Mouse (Mus musculus): Measurements from ENCODE around the gene Rprd1b. TPM values are rescaled to one million over a fixed set of nuclear protein-coding genes. Genes with fewer than 3 reads are reported as not detected.

Rprd1b gene
- 10 to 100 TPM; 19.4 to 23.4 (median 21.2) TPM for polyA plus RNA-seq (2017; shearing (Covaris generic))

DNA sequence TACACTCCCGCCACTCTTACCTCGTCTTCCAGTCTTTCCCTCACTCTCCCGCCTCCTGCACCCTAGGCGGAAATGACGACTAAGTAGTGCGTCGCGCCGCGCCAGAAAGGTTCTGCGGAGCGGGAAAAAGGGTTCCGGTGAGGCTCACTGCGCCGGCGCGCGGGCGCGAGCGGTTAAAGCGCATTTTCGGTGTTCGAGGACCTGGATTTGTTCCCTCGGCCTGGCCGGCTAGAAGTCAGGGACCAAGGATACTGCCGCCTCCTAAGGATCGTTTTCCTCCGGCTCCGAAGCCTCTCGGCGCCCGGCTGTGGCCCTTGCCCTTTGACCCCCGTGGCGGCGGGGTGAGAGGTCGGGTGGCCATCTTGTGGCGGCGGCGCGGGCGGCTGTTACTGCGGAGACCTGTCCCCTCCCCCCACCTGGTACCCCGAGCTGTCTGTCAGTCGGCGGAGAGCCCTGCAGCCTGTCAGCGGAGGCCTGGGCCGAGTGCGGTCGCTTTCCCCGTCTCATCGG lies at the start of gene Rprd1b, which contains the start of gene Tti1:
Gene Rprd1b, plus strand, starts transcription at position 144 of the 510 bp plus-strand sequence.
Gene Tti1, minus strand, starts transcription at position 80 of the 510 bp plus-strand sequence.
- ATAC-seq = peak; percentile 89

GRCm38 (mm10) chr2:157979241-157979640 lies 49.1 kb upstream of the Rprd1b start:
- ATAC-seq = no peak

DNA sequence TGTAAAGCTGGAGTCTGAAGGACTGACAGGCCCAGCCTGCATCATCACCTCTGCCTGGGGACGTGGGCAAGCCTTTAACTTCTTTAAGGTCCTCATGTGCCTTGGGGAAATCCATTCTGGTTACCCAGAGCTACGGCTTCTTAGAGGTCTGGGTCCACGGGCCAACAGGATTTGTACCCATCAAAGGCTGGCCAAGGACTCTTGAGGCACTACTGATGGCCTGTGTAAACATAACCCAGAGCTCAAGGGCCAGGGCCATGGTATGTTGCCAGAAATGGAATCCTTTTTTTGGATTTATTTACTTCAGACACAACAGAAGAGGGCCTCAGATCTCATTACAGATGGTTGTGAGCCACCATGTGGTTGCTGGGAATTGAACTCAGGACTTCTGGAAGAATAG lies 45.6 kb upstream of the Rprd1b start:
- ATAC-seq = no peak

- ATAC-seq = no peak
Measured at GRCm38 (mm10) chr2:157983276-157983675, 45.0 kb upstream of the Rprd1b start.

DNA sequence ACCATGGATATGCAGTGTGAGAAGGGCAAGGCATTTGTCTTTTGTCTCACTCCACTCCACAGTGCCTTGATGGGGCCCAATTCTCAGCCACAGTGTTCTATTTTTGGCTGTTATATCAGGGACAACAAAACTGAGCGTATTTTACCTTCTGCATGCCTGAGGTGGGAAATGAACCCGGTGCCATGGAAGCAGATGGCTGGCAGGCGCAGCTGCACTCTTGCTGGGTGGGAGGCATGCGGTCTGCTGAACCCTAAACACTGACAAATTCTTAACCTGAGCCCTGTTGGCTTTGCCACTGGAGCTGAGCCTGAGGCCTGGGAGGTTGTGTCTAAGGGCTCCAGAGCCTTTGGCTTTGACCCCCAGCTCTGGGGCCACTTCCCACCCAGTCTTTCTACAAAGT lies 42.7 kb upstream of the Rprd1b start:
- ATAC-seq = no peak

DNA sequence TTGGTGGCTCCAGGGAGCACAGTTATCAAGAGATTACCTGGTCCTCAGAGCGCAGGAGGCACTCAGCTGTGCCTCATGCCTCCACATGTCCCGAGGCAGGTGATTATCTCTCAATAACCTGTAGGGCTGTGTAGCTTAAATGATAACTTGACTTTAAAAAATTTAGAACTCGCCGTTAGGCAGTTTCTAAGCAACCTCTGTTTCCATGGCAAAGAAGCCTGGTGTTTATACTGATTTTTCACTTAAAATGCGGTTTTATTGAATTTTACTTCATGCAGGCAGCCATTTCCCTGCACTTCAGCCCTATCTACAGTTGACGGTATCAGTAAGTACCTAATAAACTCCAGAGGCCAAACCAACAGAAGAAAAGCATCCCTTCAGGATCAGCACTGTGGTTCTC lies 42.1 kb upstream of the Rprd1b start:
- no peak for ATAC-seq

DNA sequence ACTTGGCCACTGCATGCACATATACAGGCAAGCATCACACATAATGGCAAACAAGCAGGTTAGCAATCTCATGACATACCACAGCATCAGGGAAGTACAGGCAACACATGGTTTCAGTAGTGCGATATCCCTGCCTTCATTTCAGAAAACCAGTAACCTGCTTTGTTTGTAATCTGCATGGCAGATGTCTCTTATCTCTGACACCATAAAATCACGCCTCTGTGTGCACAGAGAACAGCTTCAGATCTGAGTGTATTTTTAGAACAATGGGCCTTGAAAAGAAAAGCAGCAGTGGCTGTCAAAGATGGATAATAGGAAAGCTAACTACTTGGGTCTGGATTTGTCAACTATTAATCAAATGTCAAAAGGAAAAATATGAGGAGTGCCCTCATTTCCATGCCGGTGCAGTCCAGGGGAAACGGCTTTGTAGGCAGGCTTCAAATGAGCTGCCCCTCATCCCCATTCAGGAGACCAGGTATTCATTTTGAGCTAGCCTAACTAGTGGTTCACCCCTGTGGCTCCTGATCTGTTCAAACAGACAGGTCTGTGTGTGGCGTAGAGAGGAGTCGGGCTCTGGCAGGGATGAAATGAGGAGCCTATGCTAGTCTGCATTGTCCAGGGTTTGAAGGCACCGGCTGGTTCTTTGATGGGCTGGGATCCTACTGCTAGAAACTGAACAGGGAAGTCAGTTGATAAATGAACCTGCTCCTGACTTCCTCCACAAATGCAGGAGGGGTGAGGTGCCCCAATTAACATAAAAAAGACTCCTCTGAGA lies 39.7 kb upstream of the Rprd1b start:
- no peak for ATAC-seq

- no peak for ATAC-seq
Measured at GRCm38 (mm10) chr2:157989946-157990345, 38.4 kb upstream of the Rprd1b start.

DNA sequence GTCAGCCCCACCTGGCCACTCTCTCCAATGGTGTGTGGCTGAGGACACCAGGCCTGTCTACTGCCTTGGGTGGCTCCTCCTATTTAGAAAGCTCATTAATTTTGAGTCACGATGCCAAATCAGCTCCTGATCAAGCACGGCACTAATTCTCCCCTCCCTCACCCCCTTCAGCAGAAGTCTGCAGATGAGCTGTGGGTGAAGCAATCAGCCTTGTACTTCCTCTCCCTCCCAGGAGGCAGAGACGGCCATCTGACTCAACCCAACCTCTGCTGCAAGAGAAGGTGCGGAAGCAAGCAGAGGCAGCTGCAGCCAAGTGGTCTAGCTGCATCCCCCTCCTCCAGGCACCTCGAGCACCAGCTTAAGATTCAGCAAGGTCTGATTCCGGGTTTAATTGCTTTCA lies 37.3 kb upstream of the Rprd1b start:
- no peak for ATAC-seq

DNA sequence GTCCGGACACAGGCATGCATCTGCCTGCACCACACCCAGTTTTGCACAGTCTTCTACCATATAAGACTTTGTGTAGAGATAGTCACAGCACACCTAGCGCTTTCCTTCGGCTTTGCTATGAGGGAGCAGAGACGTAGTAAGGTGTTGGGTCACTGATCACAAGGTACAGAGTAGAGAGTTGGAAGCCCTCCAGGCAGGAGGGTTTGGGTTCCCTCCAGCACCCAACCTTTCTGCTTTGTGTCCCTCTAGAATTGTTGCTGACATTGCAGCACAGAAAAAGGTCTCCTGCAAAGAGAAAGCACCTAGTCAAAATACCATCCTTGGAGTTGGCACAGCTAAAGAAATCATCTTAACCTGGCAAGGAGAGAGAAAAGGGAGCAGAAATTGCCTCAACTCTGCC lies 35.8 kb upstream of the Rprd1b start:
- no peak for ATAC-seq

GRCm38 (mm10) chr2:157998817-157999216 lies 29.5 kb upstream of the Rprd1b start:
- no peak for ATAC-seq

DNA sequence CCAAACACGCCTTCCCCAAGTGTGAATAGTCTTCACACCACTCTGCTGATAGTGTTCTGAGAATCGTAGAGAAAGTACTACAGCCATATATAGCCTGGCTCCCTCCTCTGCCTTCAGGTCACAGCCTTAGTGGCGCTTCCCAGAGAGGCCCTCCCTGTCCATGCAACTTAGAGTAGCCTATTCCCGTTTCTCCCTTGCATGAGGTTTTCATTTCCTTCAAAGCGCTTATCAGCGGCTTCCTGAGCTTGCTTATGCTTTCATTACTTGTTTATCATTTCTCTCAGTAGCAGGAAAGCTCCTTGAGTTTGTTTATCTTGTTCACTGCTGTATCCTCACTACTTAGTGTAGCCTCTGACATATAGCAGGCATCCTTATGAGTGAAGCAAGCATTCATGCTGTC lies 23.7 kb upstream of the Rprd1b start:
- ATAC-seq = no peak

GRCm38 (mm10) chr2:158005641-158006040 lies 22.7 kb upstream of the Rprd1b start:
- no peak for ATAC-seq

DNA sequence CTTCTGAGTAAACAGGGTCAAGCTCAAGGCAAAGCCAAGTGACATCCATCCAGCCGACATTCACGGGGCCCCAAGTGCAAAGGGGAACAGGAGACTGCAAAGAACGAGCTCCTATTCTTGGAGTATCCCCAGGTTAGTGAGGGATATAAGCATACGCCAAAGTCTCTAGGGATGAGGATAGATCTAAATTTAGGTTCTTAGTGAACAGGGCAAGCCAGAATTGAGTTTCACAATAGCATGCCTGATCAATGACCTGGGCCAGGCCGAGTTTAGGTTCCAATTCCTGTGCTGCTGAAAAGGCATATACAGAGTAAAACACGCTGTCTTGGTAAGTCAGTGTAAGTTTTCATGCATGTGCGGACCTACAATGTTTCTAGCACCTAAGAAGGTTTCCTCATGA lies 18.9 kb upstream of the Rprd1b start:
- no peak for ATAC-seq

DNA sequence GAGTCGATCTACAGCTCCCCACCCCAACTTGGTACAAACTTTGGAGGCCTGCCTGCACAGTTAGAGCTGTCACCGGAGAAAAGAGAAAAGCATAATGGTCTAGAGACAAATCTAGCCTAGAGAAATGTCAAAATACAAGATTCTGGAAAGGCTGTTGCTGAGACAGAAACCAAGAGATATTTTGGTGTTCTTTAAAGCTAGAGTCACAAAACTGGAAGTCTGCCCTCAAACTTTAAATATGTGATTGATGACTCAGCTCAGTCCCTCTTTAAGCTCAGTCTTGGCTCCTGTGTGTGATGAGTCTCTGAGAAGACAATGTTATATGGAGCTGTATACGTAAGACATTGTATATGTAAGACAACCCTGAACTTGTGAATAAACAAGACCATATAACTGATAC lies 15.7 kb upstream of the Rprd1b start:
- ATAC-seq = no peak

DNA sequence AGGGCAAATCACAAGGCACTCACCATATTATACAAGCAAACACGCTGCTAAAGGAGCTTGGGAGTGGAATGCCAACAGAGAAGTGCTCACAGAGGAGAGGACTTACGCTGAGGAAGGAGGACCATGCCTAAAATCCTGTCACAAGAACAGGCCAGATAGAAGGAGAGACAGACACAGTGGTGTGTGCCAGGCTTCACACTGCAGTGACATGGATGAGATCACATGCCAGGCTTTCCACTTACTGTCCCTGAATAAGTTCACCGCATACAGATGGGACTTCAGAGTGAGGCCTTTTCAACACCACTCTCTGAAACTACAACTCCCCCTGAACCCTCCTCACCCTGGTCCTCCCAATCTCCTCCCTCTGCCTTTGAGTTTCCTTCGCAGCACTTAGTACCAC lies 11.0 kb upstream of the Rprd1b start:
- ATAC-seq = no peak

- ATAC-seq = peak; percentile 55
Measured at GRCm38 (mm10) chr2:158027855-158028353, 393 bp upstream of the Rprd1b start.

DNA sequence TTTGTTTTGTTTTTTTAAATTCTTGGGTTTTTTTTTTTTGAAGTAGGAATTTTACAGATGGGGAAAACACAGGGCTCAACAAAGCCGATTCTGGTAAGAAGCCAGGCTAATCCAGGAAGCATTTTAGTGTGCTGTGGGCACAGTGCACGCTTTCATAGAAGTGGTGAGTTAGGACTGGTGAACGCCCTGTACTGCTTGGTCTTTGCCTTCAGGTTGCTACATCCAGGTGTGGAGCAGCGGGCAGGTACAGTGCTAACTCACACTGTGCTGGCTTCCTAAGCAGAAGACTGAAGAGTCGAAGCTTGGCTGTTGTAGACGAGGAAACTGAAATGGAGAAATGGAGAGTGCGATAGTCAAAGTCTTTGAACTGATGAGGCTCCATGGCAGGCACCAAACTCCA lies 1.7 kb downstream of the Rprd1b start:
- ATAC-seq = no peak

- ATAC-seq = no peak
Measured at GRCm38 (mm10) chr2:158035813-158036212, 7.5 kb downstream of the Rprd1b start.

- ATAC-seq = no peak
Measured at GRCm38 (mm10) chr2:158036408-158036807, 8.1 kb downstream of the Rprd1b start.

GRCm38 (mm10) chr2:158036953-158037352 lies 8.7 kb downstream of the Rprd1b start:
- no peak for ATAC-seq

GRCm38 (mm10) chr2:158037571-158037970 lies 9.3 kb downstream of the Rprd1b start:
- ATAC-seq = no peak

DNA sequence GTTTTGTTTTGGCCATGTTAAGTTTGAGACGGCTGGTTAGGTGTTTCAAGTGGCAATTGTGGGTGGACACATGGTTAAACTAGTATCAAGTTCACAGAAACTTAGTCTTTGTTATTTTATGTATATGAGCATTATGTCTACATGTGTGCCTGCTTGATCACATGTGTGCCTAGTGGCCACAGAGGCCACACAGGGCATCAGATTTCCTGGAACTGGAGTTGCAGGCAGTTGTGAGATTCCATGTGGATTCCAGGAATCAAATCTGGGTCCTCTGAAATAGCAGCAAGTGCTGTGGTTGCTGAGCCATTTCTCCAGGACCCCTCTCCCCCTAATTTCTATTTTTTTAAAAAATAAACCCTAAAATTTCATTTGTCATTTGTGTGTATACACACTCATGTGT lies 11.4 kb downstream of the Rprd1b start:
- ATAC-seq = no peak

- ATAC-seq = no peak
Measured at GRCm38 (mm10) chr2:158040396-158040795, 12.1 kb downstream of the Rprd1b start.
